Mouse (Mus musculus): Measurements from ENCODE around the gene Unc13a. TPM values are rescaled to one million over a fixed set of nuclear protein-coding genes. Genes with fewer than 3 reads are reported as not detected.

Unc13a gene
- polyA plus RNA-seq, 1 experiment from 2014 or later: 0.41 TPM

DNA sequence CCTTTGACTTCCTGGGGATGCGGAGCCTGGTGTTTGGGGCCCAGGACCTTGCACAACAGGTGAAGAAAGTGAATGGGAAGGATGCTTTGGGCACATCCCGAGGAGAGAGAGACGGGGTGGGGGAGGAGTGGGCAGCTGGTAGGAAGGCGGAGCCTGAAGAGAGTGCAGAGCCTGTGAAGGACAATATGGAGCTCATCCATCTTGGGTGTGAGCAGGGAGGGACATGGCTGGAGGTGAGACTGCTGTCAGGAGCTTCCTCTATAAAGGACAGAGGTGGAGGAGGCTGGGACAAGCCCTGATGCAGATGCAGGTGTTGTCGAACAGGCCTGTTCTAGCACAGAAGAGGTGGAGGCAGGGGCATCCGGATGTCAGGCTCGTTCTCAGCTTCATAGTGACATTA is 67.5 kb downstream of the Unc13a start:
- peaks cover 46% of the 10 kb centered on the region for H3K27me3 ChIP-seq (replicated peaks; ENCODE audit: control insufficient read depth, insufficient read depth, low read length)
- DNase-seq (ENCODE audit: low spot score): no peak
- H3K36me3 ChIP-seq (ENCODE audit: control insufficient read depth, insufficient read depth, low read length): no peaks in the 10 kb centered on the region
- H3K9me3 ChIP-seq (ENCODE audit: control insufficient read depth, low read length): no peaks in the 10 kb centered on the region
- peaks cover 14% of the 10 kb centered on the region for H3K4me1 ChIP-seq (replicated peaks; ENCODE audit: control insufficient read depth, insufficient read depth, low read length)
- no peak overlapping the region for H3K27ac ChIP-seq (ENCODE audit: low read depth, low read length)
- no peak for ATAC-seq (replicated peaks; ENCODE audit: low FRiP score)
- no peak overlapping the region for H3K9ac ChIP-seq (ENCODE audit: low read depth, low read length)
- H3K4me3 ChIP-seq (ENCODE audit: low read depth, low read length): no peak overlapping the region
- WGBS: 60% methylated on average over 7 of the region's 7 CpGs
- H3K4me2 ChIP-seq: no peak overlapping the region

DNA sequence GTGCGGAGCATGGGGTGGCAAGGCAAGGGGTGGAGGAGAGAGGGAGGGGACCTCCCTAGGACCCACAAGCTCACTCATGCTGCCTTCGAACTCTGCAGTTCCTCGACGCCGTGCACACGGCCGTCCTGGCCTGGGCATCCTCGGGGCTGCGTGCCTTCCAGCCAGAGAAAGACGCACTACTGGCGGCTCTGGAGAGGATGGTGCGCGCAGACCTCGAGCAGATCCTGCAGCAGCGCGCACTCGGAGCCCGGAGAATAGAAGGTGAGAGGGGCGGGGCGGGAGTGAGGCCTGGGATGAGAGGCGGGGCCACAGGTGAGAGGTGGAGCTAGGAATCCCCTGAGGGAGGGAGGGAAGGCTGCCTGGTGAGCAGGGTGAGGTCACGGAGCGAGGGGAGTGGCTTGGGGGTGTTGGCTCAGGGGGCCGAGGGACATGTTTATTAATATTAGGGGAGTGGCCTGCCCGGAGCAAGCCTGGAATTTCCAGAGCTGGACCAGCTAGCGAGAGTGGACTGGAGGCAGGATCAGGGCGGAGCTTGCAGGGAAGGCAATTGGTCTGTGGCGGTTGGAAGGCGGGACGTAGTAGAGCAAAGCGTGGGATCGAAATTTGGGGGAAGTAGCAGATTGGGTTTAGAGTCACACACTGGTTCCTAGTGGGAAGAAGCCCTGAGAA is 68.8 kb downstream of the Unc13a start:
- Histone ChIP-seq H3K9me3 (ENCODE audit: control insufficient read depth, low read length) (no peaks in the 10 kb centered on the region), H3K4me3 (ENCODE audit: low read depth, low read length) (peak overlapping the region; percentile 36), H3K36me3 (ENCODE audit: control insufficient read depth, insufficient read depth, low read length) (no peaks in the 10 kb centered on the region), H3K27me3 (replicated peaks; ENCODE audit: control insufficient read depth, insufficient read depth, low read length) (peaks cover 46% of the 10 kb centered on the region), H3K4me2 (peak overlapping the region; percentile 68), H3K4me1 (replicated peaks; ENCODE audit: control insufficient read depth, insufficient read depth, low read length) (peaks cover 14% of the 10 kb centered on the region), H3K27ac (ENCODE audit: low read depth, low read length) (no peak overlapping the region), H3K9ac (ENCODE audit: low read depth, low read length) (no peak overlapping the region)
- peak; percentile 67 for DNase-seq (ENCODE audit: low spot score)
- ATAC-seq (replicated peaks; ENCODE audit: low FRiP score): peak; percentile 56
- 6% methylated on average over 32 of the region's 32 CpGs for WGBS

DNA sequence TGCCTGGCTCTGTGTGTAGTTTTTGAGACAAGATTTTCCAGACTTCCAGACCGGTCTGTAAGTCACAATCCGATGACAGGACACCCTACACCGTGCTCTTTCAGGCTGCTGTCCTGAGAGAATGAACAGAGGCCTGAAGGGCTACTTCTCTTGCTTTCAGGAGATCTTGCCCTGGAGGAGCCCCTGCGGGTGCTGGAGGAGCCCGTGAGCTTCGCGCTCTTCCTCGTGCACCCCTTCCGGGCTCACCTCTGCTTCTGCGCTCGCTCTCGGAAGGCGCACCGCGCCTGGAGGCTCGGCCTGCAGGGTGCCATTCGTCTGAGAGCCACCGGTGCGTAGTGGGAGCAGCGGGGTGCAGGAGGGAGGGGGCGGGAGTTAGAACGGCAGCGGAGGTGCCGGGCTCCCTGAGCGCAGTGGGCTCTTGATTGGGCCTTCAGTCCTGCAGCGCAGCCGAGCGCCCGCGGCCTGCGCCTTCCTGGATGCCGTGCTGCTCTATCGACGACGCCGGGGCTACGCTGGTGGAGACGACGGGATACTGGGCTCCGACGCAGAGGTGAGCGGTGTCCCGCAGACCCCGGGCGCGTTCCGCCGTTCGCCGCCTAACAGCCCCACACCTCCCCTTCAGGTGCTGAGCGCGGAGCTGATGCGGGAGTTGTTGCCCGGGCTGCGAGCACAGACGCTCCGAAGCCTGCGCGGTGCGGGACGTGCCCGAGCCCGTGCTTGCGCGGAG is 69.5 kb downstream of the Unc13a start:
- H3K36me3 ChIP-seq (ENCODE audit: control insufficient read depth, insufficient read depth, low read length): no peaks in the 10 kb centered on the region
- no peaks in the 10 kb centered on the region for H3K9me3 ChIP-seq (ENCODE audit: control insufficient read depth, low read length)
- peak overlapping the region; percentile 36 for H3K4me3 ChIP-seq (ENCODE audit: low read depth, low read length)
- 5% methylated on average over 63 of the region's 65 CpGs for WGBS
- DNase-seq (ENCODE audit: low spot score) (peak; percentile 49), ATAC-seq (replicated peaks; ENCODE audit: low FRiP score) (peak; percentile 13; the same call in 1 of the 2 replicates)
- peaks cover 14% of the 10 kb centered on the region for H3K4me1 ChIP-seq (replicated peaks; ENCODE audit: control insufficient read depth, insufficient read depth, low read length)
- H3K9ac ChIP-seq (ENCODE audit: low read depth, low read length): no peak overlapping the region
- H3K27ac ChIP-seq (ENCODE audit: low read depth, low read length): no peak overlapping the region
- peak overlapping the region; percentile 68 for H3K4me2 ChIP-seq
- peaks cover 46% of the 10 kb centered on the region for H3K27me3 ChIP-seq (replicated peaks; ENCODE audit: control insufficient read depth, insufficient read depth, low read length)

- Histone ChIP-seq H3K36me3 (ENCODE audit: control insufficient read depth, insufficient read depth, low read length) (no peaks in the 10 kb centered on the region), H3K9me3 (ENCODE audit: control insufficient read depth, low read length) (no peaks in the 10 kb centered on the region), H3K4me1 (replicated peaks; ENCODE audit: control insufficient read depth, insufficient read depth, low read length) (peaks cover 16% of the 10 kb centered on the region), H3K4me2 (no peak overlapping the region), H3K27me3 (replicated peaks; ENCODE audit: control insufficient read depth, insufficient read depth, low read length) (peaks cover 39% of the 10 kb centered on the region), H3K9ac (ENCODE audit: low read depth, low read length) (no peak overlapping the region), H3K4me3 (ENCODE audit: low read depth, low read length) (no peak overlapping the region), H3K27ac (ENCODE audit: low read depth, low read length) (no peak overlapping the region)
- 88% methylated on average over 5 of the region's 5 CpGs for WGBS
- no peak for DNase-seq (ENCODE audit: low spot score)
- ATAC-seq (replicated peaks; ENCODE audit: low FRiP score): no peak
Observed at GRCm38 (mm10) chr8:71598841-71599240, 72.7 kb downstream of the Unc13a start.

DNA sequence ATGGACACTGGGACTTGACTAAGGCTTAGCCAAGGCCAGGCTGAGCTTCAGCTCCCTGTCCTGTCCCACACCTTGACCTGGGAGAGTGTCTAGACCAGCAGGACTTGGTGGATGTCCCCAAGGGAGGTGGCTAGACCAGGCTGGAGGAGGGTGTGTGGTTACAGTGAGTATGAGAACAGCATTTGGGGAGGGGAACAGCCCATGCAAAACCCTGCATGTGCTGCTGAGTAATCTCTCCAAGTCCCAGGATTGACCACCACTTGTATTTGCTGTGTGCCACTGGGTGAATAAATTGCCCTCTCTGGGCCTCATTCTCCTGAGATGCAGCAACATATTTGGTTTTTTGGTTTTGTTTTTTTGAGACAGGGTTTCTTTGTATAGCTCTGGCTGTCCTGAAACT is 73.2 kb downstream of the Unc13a start:
- Histone ChIP-seq H3K9ac (ENCODE audit: low read depth, low read length) (no peak overlapping the region), H3K36me3 (ENCODE audit: control insufficient read depth, insufficient read depth, low read length) (no peaks in the 10 kb centered on the region), H3K9me3 (ENCODE audit: control insufficient read depth, low read length) (no peaks in the 10 kb centered on the region), H3K4me2 (no peak overlapping the region), H3K4me1 (replicated peaks; ENCODE audit: control insufficient read depth, insufficient read depth, low read length) (peaks cover 14% of the 10 kb centered on the region), H3K27ac (ENCODE audit: low read depth, low read length) (no peak overlapping the region), H3K4me3 (ENCODE audit: low read depth, low read length) (no peak overlapping the region), H3K27me3 (replicated peaks; ENCODE audit: control insufficient read depth, insufficient read depth, low read length) (peaks cover 35% of the 10 kb centered on the region)
- DNase-seq (ENCODE audit: low spot score): no peak
- no peak for ATAC-seq (replicated peaks; ENCODE audit: low FRiP score)

GRCm38 (mm10) chr8:71597451-71597850 is 74.1 kb downstream of the Unc13a start, which contains the start of gene Fam129c:
Fam129c (plus strand) TSS chr8:71597648.
- Histone ChIP-seq H3K27ac (ENCODE audit: low read depth, low read length) (no peak within 1 kb of the TSS), H3K4me1 (replicated peaks; ENCODE audit: control insufficient read depth, insufficient read depth, low read length) (peaks cover 16% of the 10 kb centered on the region), H3K4me3 (ENCODE audit: low read depth, low read length) (no peak within 1 kb of the TSS), H3K9me3 (ENCODE audit: control insufficient read depth, low read length) (no peaks in the 10 kb centered on the region), H3K36me3 (ENCODE audit: control insufficient read depth, insufficient read depth, low read length) (no peaks in the 10 kb centered on the region), H3K9ac (ENCODE audit: low read depth, low read length) (no peak within 1 kb of the TSS; the same call in 1 of the 2 replicates), H3K4me2 (no peak within 1 kb of the TSS), H3K27me3 (replicated peaks; ENCODE audit: control insufficient read depth, insufficient read depth, low read length) (peaks cover 25% of the 10 kb centered on the region)
- no peak for ATAC-seq (replicated peaks; ENCODE audit: low FRiP score)
- no peak for DNase-seq (ENCODE audit: low spot score)
- 84% methylated on average over 3 of the region's 3 CpGs for WGBS

DNA sequence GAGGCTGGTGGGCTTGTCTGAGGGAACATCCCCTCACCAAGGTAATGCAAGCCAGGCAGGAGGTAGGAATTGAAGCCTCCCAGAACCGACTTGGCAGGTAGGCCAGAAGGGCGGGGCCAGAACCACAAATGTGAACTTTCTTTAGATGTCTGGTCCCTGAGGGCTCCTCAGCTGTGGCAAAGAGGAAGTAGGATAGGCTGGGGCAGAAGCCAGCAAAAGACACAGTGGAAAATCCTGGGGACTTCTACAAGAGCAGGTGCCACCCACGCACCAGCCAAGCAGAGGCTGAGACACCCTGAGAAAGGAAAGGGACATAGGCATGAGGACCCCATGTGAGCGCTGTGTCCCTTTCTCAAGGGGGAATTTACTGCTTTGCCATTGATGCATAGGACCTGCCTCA is 74.8 kb downstream of the Unc13a start:
- no peak overlapping the region for H3K4me3 ChIP-seq (ENCODE audit: low read depth, low read length)
- WGBS: 71% methylated on average over 4 of the region's 4 CpGs
- H3K4me2 ChIP-seq: no peak overlapping the region
- H3K9me3 ChIP-seq (ENCODE audit: control insufficient read depth, low read length): no peaks in the 10 kb centered on the region
- H3K27me3 ChIP-seq (replicated peaks; ENCODE audit: control insufficient read depth, insufficient read depth, low read length): peaks cover 19% of the 10 kb centered on the region
- DNase-seq (ENCODE audit: low spot score): no peak
- H3K4me1 ChIP-seq (replicated peaks; ENCODE audit: control insufficient read depth, insufficient read depth, low read length): peaks cover 11% of the 10 kb centered on the region
- ATAC-seq (replicated peaks; ENCODE audit: low FRiP score): no peak
- no peak overlapping the region for H3K9ac ChIP-seq (ENCODE audit: low read depth, low read length)
- H3K27ac ChIP-seq (ENCODE audit: low read depth, low read length): no peak overlapping the region
- H3K36me3 ChIP-seq (ENCODE audit: control insufficient read depth, insufficient read depth, low read length): no peaks in the 10 kb centered on the region

- Histone ChIP-seq H3K9ac (ENCODE audit: low read depth, low read length) (no peak overlapping the region; the same call in 1 of the 2 replicates), H3K4me1 (replicated peaks; ENCODE audit: control insufficient read depth, insufficient read depth, low read length) (peaks cover 11% of the 10 kb centered on the region), H3K4me2 (no peak overlapping the region), H3K9me3 (ENCODE audit: control insufficient read depth, low read length) (no peaks in the 10 kb centered on the region), H3K4me3 (ENCODE audit: low read depth, low read length) (no peak overlapping the region), H3K27ac (ENCODE audit: low read depth, low read length) (no peak overlapping the region), H3K27me3 (replicated peaks; ENCODE audit: control insufficient read depth, insufficient read depth, low read length) (peaks cover 15% of the 10 kb centered on the region), H3K36me3 (ENCODE audit: control insufficient read depth, insufficient read depth, low read length) (no peaks in the 10 kb centered on the region)
- ATAC-seq (replicated peaks; ENCODE audit: low FRiP score) (no peak), DNase-seq (ENCODE audit: low spot score) (no peak)
- 57% methylated on average over 6 of the region's 6 CpGs for WGBS
Observed at GRCm38 (mm10) chr8:71596384-71596783, 75.2 kb downstream of the Unc13a start.

DNA sequence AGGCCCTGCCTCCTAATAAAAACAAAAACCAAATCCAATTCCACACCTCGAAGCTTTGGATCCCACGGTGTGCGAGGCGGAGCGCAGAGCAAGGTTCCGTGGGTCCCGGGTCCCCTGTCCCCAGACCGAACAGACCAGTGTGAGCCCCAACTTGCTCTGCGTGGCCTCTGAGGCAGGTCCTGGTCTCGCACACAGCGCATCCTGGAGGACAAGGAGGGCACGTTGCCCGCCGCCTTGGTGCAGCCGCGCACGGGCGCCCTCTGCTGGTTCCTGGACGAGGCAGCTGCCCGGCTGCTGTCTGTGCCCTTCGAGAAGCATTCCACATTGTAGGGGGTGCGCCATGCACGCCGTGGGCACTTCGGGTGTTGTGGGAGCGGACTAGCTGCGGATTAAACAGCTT is 75.7 kb downstream of the Unc13a start:
- ATAC-seq (replicated peaks; ENCODE audit: low FRiP score): peak; percentile 23
- no peak overlapping the region for H3K4me3 ChIP-seq (ENCODE audit: low read depth, low read length)
- 12% methylated on average over 27 of the region's 27 CpGs for WGBS

More for the DNA sequence above, 75.7 kb downstream of the Unc13a start:
- peaks cover 13% of the 10 kb centered on the region for H3K4me1 ChIP-seq (replicated peaks; ENCODE audit: control insufficient read depth, insufficient read depth, low read length)
- DNase-seq (ENCODE audit: low spot score): peak; percentile 84
- H3K36me3 ChIP-seq (ENCODE audit: control insufficient read depth, insufficient read depth, low read length): no peaks in the 10 kb centered on the region
- no peak overlapping the region for H3K27ac ChIP-seq (ENCODE audit: low read depth, low read length)
- H3K27me3 ChIP-seq (replicated peaks; ENCODE audit: control insufficient read depth, insufficient read depth, low read length): peaks cover 13% of the 10 kb centered on the region
- H3K4me2 ChIP-seq: no peak overlapping the region
- no peaks in the 10 kb centered on the region for H3K9me3 ChIP-seq (ENCODE audit: control insufficient read depth, low read length)
- no peak overlapping the region for H3K9ac ChIP-seq (ENCODE audit: low read depth, low read length)

Data from liver, embryonic 11.5 days (tissue).